ENCODE assay signal across 15 mouse cellular contexts in the genomic region with DNA sequence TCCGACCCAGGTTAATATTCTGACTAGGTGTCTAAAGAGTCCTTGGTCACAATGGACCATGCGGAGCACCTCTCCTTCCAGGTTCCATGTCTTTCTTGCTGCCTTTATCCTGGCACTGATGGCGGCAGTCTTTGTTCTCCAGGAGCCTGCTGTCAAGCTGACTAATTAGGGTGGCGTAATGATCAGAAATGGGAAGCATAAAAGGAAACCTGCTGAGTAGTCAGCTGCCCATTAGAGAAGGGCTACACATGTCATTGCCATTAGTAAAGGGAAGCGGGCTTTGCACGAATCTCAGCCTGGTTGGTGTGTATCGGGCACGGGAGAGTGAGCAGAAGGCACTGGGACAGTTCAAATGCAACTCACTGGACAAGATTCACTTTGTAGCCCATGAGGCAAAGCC.
DNase-seq lines count a peak whose midpoint lies in the region; ATAC-seq lines count a peak whose summit lies in the region.
"Had no signal": no experiment of that assay in that cellular context is flagged by ENCODE, and none has a peak within 500 bp of the region (broad histone marks: within the 10 kb centered on the region; RNA-seq: fewer than 3 reads in every experiment).

No protein-coding gene starts in this region.

- no peak overlapping the region for H3K4me3 ChIP-seq in midbrain, embryonic 11.5 days (ENCODE audit: low read depth, low read length)
- no peak overlapping the region for H3K4me3 ChIP-seq in midbrain, embryonic 10.5 days
- H3K4me3 ChIP-seq in hindbrain, embryonic 13.5 days, result no peak overlapping the region
- H3K4me3 ChIP-seq: embryonic facial prominence, embryonic 12.5 days; left cerebral cortex, adult 2 months; liver, embryonic 15.5 days; neural tube, embryonic 12.5 days had no signal

- no peaks in the 10 kb centered on the region for H3K36me3 ChIP-seq in midbrain, embryonic 11.5 days (ENCODE audit: control insufficient read depth, insufficient read depth, low read length)
- H3K36me3 ChIP-seq in midbrain, embryonic 10.5 days, result no peaks in the 10 kb centered on the region
- H3K36me3 ChIP-seq in hindbrain, embryonic 13.5 days, result no peaks in the 10 kb centered on the region
- H3K36me3 ChIP-seq: embryonic facial prominence, embryonic 12.5 days; liver, embryonic 15.5 days; neural tube, embryonic 12.5 days had no signal

- H3K9ac ChIP-seq in midbrain, embryonic 11.5 days (ENCODE audit: low read length), result no peak overlapping the region
- no peak overlapping the region for H3K9ac ChIP-seq in hindbrain, embryonic 13.5 days
- H3K9ac ChIP-seq: embryonic facial prominence, embryonic 12.5 days; liver, embryonic 15.5 days; neural tube, embryonic 12.5 days had no signal

- H3K4me2 ChIP-seq in midbrain, embryonic 11.5 days, result no peak overlapping the region
- H3K4me2 ChIP-seq in hindbrain, embryonic 13.5 days, result no peak overlapping the region
- H3K4me2 ChIP-seq: embryonic facial prominence, embryonic 12.5 days; liver, embryonic 15.5 days; neural tube, embryonic 12.5 days had no signal

- no peaks in the 10 kb centered on the region for H3K4me1 ChIP-seq in midbrain, embryonic 11.5 days (ENCODE audit: control insufficient read depth, insufficient read depth, low read length)
- no peaks in the 10 kb centered on the region for H3K4me1 ChIP-seq in midbrain, embryonic 10.5 days
- 0 out of 2 replicates have a peak, but pooled peaks cover 4% of the 10 kb centered on the region for H3K4me1 ChIP-seq in hindbrain, embryonic 13.5 days (replicated peaks)
- H3K4me1 ChIP-seq: embryonic facial prominence, embryonic 12.5 days; liver, embryonic 15.5 days; neural tube, embryonic 12.5 days had no signal

- no peak for DNase-seq in midbrain, embryonic 11.5 days (ENCODE audit: low spot score, missing footprints)
- no peak for DNase-seq in midbrain, embryonic 10.5 days (ENCODE audit: low spot score)
- peak; percentile 75 to 77 for DNase-seq in cerebellum, postnatal 25 days
- DNase-seq in retina, postnatal 1 day, result peak; percentile 76
- DNase-seq in adrenal gland, postnatal 10 days, result no peak
- no peak for DNase-seq in heart, adult 8-10 months (ENCODE audit: low spot score)
- no peak for DNase-seq in liver
- DNase-seq: adrenal gland, postnatal 25 days; kidney, postnatal 25 days had no signal

- no peaks in the 10 kb centered on the region for H3K27me3 ChIP-seq in midbrain, embryonic 11.5 days (ENCODE audit: control insufficient read depth, insufficient read depth, low read length)
- no peaks in the 10 kb centered on the region for H3K27me3 ChIP-seq in midbrain, embryonic 10.5 days (ENCODE audit: low read depth, poor library complexity, severe bottlenecking)
- H3K27me3 ChIP-seq in hindbrain, embryonic 13.5 days, result no peaks in the 10 kb centered on the region
- H3K27me3 ChIP-seq: embryonic facial prominence, embryonic 12.5 days; liver, embryonic 15.5 days; neural tube, embryonic 12.5 days had no signal

- 75% methylated on average over 8 of the region's 8 CpGs for WGBS in midbrain, embryonic 11.5 days
- WGBS in midbrain, embryonic 10.5 days, result 77% methylated on average over 8 of the region's 8 CpGs
- WGBS in hindbrain, embryonic 13.5 days, result 34% methylated on average over 8 of the region's 8 CpGs

- ATAC-seq in midbrain, embryonic 11.5 days (ENCODE audit: low FRiP score), result 0 out of 2 replicates have a peak, but pooled peaks have one; percentile 40
- ATAC-seq in hindbrain, embryonic 13.5 days (ENCODE audit: low FRiP score), result peak; percentile 57
- ATAC-seq: Patski had no signal

- no peaks in the 10 kb centered on the region for H3K9me3 ChIP-seq in midbrain, embryonic 11.5 days (ENCODE audit: control insufficient read depth, low read length)
- H3K9me3 ChIP-seq in midbrain, embryonic 10.5 days (replicated peaks), result no peaks in the 10 kb centered on the region
- H3K9me3 ChIP-seq in hindbrain, embryonic 13.5 days, result no peaks in the 10 kb centered on the region
- H3K9me3 ChIP-seq: embryonic facial prominence, embryonic 12.5 days; liver, embryonic 15.5 days; neural tube, embryonic 12.5 days had no signal

- no peak overlapping the region for H3K27ac ChIP-seq in midbrain, embryonic 11.5 days (ENCODE audit: low read depth, low read length)
- H3K27ac ChIP-seq in midbrain, embryonic 10.5 days (replicated peaks), result no peak overlapping the region
- H3K27ac ChIP-seq in hindbrain, embryonic 13.5 days, result no peak overlapping the region
- H3K27ac ChIP-seq: embryonic facial prominence, embryonic 12.5 days; left cerebral cortex, adult 2 months; liver, embryonic 15.5 days; neural tube, embryonic 12.5 days had no signal

Comparison
In these comparisons a context has a peak if more than half of its experiments do, and no peak if none do; other contexts are left out.
1. DNase-seq: peak in cerebellum, postnatal 25 days (2 of 2) and retina, postnatal 1 day (single experiment); none in midbrain, embryonic 11.5 days (single experiment), midbrain, embryonic 10.5 days (single experiment), adrenal gland, postnatal 10 days (single experiment), heart, adult 8-10 months (single experiment) and liver (single experiment).